Mouse (Mus musculus) stomach, postnatal 0 days (tissue): ENCODE data around the gene Fmo1. TPM values are rescaled to one million over a fixed set of nuclear protein-coding genes. Genes with fewer than 3 reads are reported as not detected.

Experiments
- ATAC-seq: fragments of 200-750 bp; cut with Nextera tagmentation; 2 replicates; pipeline ENCODE4 v1.8.0; 2017; ENCODE audit not compliant: low FRiP score, low TSS enrichment
- DNase-seq: peaks from one replicate; pipeline ENCODE4 v3.0.0-alpha.2; 2016; ENCODE audit warnings: low spot score
- H3K27ac ChIP-seq: fragments of 300-500 bp; sonication (generic); replicated peaks from 2 replicates; pipeline ENCODE4 v1.5.1; 2014; ENCODE audit warnings: mild to moderate bottlenecking, control low read depth
- H3K27me3 ChIP-seq: fragments of 300-500 bp; sonication (generic); 2 replicates; pipeline ENCODE4 v1.6.1; 2014; ENCODE audit warnings: low read length; ENCODE audit not compliant: control insufficient read depth, insufficient read depth
- H3K36me3 ChIP-seq: fragments of 300-500 bp; sonication (generic); 2 replicates; pipeline ENCODE4 v1.6.1; 2014; ENCODE audit warnings: low read length, mixed read lengths; ENCODE audit not compliant: control insufficient read depth, insufficient read depth
- H3K4me1 ChIP-seq: fragments of 300-500 bp; sonication (generic); replicated peaks from 2 replicates; pipeline ENCODE4 v1.6.1; 2014; ENCODE audit warnings: antibody characterized with exemption; ENCODE audit not compliant: control insufficient read depth, insufficient read depth
- H3K4me2 ChIP-seq: fragments of 300-500 bp; sonication (generic); replicated peaks from 2 replicates; pipeline ENCODE4 v1.6.1; 2014; ENCODE audit warnings: low read depth, mild to moderate bottlenecking, control low read depth, moderate library complexity
- H3K4me3 ChIP-seq: fragments of 300-500 bp; sonication (generic); 2 replicates; pipeline ENCODE4 v1.5.1; 2014; ENCODE audit warnings: low read depth, low read length, control low read depth
- H3K9ac ChIP-seq: fragments of 300-500 bp; sonication (generic); 2 replicates; pipeline ENCODE4 v1.6.1; 2014; ENCODE audit warnings: mild to moderate bottlenecking, low read length, control low read depth, mixed read lengths
- H3K9me3 ChIP-seq: fragments of 300-500 bp; sonication (generic); 2 replicates; pipeline ENCODE4 v1.6.1; 2016; ENCODE audit warnings: low read length; ENCODE audit not compliant: control insufficient read depth
- CTCF ChIP-seq: IDR thresholded peaks from 2 replicates; pipeline ENCODE4 v1.5.1; 2016; ENCODE audit warnings: antibody characterized with exemption, low read depth, mild to moderate bottlenecking, moderate library complexity
- EP300 ChIP-seq: optimal IDR thresholded peaks from 2 replicates; pipeline ENCODE3; 2016; ENCODE audit warnings: antibody characterized with exemption
- WGBS: fragments of 180-500 bp; shearing (Covaris S2); extraction: QIAGEN DNeasy Blood & Tissue Kit; methylation state at CpG from one replicate; pipeline ENCODE4 v1.1.7; 2014; 5-methylcytosine and 5-hydroxymethylcytosine counted together
- polyA plus RNA-seq: library from polyadenylated mRNA; unstranded; fragments of >200 nt; fragmentation: Nextera tagmentation; extraction: Ambion mirVana; gene quantifications from 2 replicates; pipeline ENCODE4 v1.2.1, GENCODE M21; 2015

Gene Fmo1
- polyA plus RNA-seq, 1 experiment from 2014 or later, result 14.7 TPM

DNA sequence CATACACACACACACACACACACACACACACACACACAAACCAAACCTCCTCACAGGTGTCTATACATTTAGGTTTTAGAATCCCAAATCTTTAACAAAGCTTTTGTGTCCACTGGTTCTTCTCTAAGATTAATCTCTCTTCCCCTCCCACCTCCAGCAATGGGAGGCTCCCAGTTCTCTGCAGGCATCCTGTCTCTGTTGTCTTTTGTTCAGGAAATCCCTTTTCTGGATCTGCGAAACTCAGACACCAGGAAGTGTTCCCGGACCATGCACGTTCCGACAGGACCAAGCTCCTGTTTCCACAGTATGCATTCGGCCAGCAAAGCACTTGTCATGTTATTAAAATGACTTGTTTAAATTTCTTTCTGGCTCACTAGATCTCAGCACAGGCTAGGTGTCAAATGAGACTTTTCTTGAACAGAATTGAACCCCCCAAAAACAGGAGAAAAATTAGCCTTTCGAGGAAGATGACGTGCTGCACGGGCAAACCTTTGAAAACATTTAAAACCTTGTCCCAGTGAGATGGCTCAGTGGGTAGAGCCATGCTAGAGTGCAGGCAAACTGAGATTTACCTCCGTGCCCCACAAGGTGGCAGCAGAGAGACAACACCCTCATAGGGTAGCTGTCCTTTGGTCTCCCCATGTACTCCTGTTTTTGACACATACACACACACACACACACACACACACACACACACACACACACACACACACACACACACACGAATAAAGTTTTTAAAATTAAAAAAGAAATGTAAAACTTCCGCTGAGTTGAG lies 13.4 kb upstream of the Fmo1 start:
- TF ChIP-seq CTCF, result peak; percentile 73
- no peak for TF ChIP-seq EP300
- 48% methylated on average over 11 of the region's 11 CpGs for WGBS
- H3K27ac ChIP-seq, result no peak overlapping the region
- H3K4me1 ChIP-seq, result no peaks in the 10 kb centered on the region
- H3K4me3 ChIP-seq, result no peak overlapping the region
- H3K9me3 ChIP-seq, result no peaks in the 10 kb centered on the region
- ATAC-seq, result no peak
- H3K9ac ChIP-seq, result no peak overlapping the region
- no peaks in the 10 kb centered on the region for H3K27me3 ChIP-seq
- peak; percentile 62 for DNase-seq
- H3K4me2 ChIP-seq, result no peak overlapping the region
- H3K36me3 ChIP-seq, result no peaks in the 10 kb centered on the region

DNA sequence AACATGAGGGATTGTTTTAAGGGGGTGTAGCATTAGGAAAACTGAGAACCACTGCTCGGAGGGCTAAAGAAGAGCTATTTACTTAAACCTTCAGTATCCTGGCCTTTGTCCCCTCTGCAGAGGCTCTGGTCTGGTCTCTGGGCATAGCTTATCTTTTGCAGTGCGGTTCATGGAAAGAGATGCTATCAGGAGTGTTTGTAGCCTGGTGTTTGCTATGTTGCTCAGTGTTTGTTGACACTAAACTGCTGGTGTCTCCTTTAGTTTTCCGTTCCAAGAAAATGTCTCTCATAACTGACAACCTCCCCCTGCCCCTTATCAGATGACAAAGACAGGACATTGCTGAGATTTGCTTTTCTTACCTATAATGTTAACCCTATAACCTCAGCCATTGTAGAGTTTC lies 8.7 kb upstream of the Fmo1 start:
- TF ChIP-seq EP300, result no peak
- TF ChIP-seq CTCF, result no peak
- no peak overlapping the region for H3K27ac ChIP-seq
- H3K9me3 ChIP-seq, result no peaks in the 10 kb centered on the region
- no peaks in the 10 kb centered on the region for H3K36me3 ChIP-seq
- H3K4me1 ChIP-seq, result no peaks in the 10 kb centered on the region
- no peaks in the 10 kb centered on the region for H3K27me3 ChIP-seq
- H3K9ac ChIP-seq, result no peak overlapping the region
- 39% methylated on average over 3 of the region's 3 CpGs for WGBS
- no peak overlapping the region for H3K4me2 ChIP-seq
- ATAC-seq (no peak), DNase-seq (no peak)
- H3K4me3 ChIP-seq, result no peak overlapping the region

DNA sequence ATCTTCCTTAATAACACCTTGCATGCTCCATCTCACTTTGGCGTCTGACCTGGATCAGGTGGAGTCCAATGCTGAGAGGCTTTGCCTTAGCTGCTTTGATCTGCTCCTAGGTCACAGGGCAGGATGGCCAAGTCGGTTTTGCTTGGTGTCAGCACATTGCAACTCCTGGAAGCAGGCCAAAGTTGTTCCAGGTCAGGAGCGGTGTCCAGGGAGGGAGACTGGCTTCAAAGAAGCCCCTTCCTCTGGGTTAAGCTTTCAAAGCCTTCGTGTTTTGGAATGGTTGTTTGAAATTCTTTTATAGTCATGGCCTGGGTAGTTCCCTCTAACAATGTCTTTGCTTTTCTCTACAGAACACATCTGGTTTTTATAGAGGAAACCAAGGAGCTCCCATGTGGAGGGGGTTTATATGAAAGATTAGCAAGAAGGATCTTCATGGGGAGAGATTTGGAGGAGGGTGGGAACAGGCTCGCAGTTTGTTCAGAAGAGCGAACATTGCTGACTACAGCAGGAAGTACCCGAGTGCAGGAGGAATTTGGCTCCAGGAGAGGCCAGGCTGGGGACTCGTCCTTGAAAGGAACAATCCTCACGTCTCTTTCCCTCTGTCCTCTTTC lies 5.4 kb upstream of the Fmo1 start:
- 32% methylated on average over 9 of the region's 9 CpGs for WGBS

DNA sequence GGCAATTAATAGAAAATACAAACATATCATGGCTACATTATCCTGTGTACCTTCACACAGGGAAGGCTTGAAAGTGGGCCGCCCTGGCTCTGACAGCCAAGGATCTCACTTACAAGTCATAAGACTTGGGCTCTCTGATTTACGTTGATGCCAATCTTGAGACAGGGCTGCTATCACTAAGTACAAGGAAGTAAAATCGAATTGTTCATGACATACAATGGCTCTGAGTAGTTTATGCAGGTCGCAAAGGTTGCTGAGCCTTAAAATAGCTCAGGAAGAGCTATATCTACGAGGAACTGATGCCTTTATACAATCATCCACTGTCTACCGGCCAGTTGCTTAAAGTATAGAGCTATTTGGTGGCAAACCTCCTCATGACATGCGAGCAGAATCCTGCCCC lies 4.6 kb upstream of the Fmo1 start:
- Histone ChIP-seq H3K4me3 (no peak overlapping the region), H3K9me3 (no peaks in the 10 kb centered on the region), H3K36me3 (no peaks in the 10 kb centered on the region), H3K27ac (no peak overlapping the region), H3K27me3 (no peaks in the 10 kb centered on the region), H3K4me2 (no peak overlapping the region), H3K4me1 (no peaks in the 10 kb centered on the region), H3K9ac (no peak overlapping the region)
- WGBS, result 80% methylated on average over 7 of the region's 7 CpGs
- ATAC-seq, result no peak
- no peak for DNase-seq
- TF ChIP-seq EP300, result no peak
- TF ChIP-seq CTCF, result no peak

More for the DNA sequence above, 5.4 kb upstream of the Fmo1 start:
- no peak for ATAC-seq
- Histone ChIP-seq H3K36me3 (no peaks in the 10 kb centered on the region), H3K27ac (no peak overlapping the region), H3K4me1 (no peaks in the 10 kb centered on the region), H3K27me3 (no peaks in the 10 kb centered on the region), H3K9ac (no peak overlapping the region), H3K9me3 (no peaks in the 10 kb centered on the region), H3K4me2 (no peak overlapping the region), H3K4me3 (no peak overlapping the region)
- no peak for DNase-seq
- TF ChIP-seq CTCF (no peak), EP300 (no peak)

DNA sequence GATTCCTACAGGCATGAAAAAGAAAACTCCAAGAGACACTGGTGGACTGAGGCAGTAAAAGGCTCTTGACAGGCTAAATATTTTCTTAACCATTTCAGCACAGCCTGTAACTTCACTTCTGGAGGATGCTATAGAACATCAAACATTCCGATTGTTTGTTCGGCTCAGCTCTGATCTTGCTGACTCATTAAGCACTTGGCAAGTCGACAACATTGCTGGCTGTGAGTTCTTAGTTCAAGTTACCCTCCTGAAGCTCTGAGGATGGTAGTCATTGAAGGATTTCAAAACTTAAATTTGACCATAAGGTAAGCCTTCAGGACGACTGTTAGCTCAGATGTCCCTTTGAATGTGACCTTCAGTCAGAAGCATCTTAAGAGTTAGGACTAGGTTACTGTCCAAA lies 986 bp upstream of the Fmo1 start:
- Histone ChIP-seq H3K4me3 (no peak overlapping the region), H3K9me3 (no peaks in the 10 kb centered on the region), H3K9ac (no peak overlapping the region), H3K27ac (no peak overlapping the region), H3K4me1 (no peaks in the 10 kb centered on the region), H3K27me3 (no peaks in the 10 kb centered on the region), H3K4me2 (no peak overlapping the region), H3K36me3 (no peaks in the 10 kb centered on the region)
- TF ChIP-seq EP300 (no peak), CTCF (no peak)
- no peak for ATAC-seq
- 69% methylated on average over 4 of the region's 4 CpGs for WGBS
- no peak for DNase-seq

DNA sequence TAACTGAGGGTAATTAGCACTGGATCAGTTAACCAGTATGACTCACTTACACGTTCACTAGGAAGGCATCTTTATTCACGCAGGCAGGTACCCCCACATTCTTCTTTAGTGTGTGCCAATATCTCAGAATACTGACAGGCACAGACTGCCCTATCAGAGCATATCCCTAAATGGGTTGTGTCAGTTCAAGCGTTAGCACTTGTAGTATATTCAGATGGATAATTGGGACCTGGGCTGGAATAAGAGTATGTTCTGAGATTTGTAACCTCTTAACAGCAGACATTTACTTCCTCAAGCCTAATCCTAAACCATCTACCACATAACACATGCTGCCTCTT lies 948 bp downstream of the Fmo1 start:
- no peak for ATAC-seq
- H3K4me2 ChIP-seq, result no peak overlapping the region
- no peak overlapping the region for H3K4me3 ChIP-seq
- H3K27me3 ChIP-seq, result no peaks in the 10 kb centered on the region
- WGBS, result 55% methylated on average over 3 of the region's 3 CpGs
- no peaks in the 10 kb centered on the region for H3K36me3 ChIP-seq
- TF ChIP-seq EP300 (no peak), CTCF (no peak)
- H3K9me3 ChIP-seq, result no peaks in the 10 kb centered on the region
- H3K4me1 ChIP-seq, result no peaks in the 10 kb centered on the region
- H3K27ac ChIP-seq, result no peak overlapping the region
- H3K9ac ChIP-seq, result no peak overlapping the region
- DNase-seq, result no peak
